Mouse (Mus musculus): ENCODE measurements around the gene Tnr.

DNA sequence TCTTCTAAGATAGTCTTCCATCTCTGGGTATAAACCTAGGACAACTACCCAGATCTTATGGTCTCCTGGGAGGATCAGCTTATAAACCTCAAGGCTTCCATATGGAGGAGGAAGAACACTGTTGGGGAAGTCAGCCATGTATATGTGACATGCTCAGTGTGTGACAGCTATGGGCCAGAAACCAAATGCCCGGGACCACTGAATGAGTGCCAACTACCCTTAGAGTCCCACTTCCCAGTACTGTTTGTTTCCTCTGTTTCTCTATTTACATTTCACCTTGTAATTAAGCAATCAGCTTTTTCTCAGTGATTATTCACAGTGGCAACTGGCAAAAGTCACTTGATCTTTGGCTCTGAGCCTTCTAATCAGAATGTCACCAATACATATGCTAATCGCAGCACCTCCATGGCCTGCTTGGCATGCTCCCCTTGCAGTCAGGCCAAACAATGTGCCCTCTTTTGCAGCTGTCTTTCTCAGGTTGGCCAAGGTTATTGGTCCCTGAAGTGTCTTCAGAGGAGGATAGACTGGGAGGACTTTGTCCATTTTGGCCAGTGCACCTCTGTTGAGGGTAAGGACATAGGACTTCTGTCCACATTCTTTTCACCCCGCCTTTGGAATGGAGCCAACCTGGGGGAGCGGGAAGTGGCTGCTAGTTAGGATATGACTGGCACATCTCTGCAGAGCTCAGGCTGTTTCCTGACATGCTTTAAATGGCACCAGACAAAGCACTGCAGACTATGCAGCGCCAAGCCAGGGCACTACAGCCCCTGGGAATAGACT lies 29.7 kb upstream of the Tnr start:
- no peak for TF ChIP-seq MXI1 (IDR thresholded peaks at IDR 0.05; ENCODE audit: low read depth, low read length)
- no peak for TF ChIP-seq MEF2A (IDR thresholded peaks at IDR 0.05; ENCODE audit: borderline replicate concordance, low read depth, low read length)
- TF ChIP-seq USF2 (conservative IDR thresholded peaks at IDR 0.05; ENCODE audit: low read depth, low read length) = no peak
- no peak for TF ChIP-seq POLR2A (IDR thresholded peaks at IDR 0.05; ENCODE audit: low read depth, low read length)
- no peak for TF ChIP-seq RAD21 (IDR thresholded peaks at IDR 0.05; ENCODE audit: low read depth, low read length)

Measured in CH12.LX (cell line).